Mouse (Mus musculus): ENCODE results near the gene Tent4a.
A peak's percentile ranks its signal among the peaks of the same experiment; 100 is the strongest.
"Not testable (repeated sequence)": the region's sequence is repeated elsewhere in the genome, so short reads cannot be mapped to it uniquely, and the experiment has no call there.

The Tent4a gene

DNA sequence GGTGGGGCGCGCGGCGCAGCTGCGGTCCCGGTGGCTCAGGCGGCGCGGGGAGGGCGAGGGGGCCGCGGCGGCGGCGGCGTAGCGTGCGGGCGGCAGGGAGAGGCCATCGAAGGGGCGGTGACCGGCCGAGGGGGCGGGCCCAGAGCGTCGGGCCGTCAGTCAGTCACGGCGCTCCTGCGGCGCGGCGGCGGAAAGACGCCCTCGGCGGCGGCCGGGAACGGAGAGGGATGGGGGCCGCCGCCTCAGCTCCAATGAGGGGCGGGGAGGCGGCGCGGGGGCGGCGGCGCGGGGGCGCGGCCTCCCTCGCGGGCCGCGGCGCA is at the start of gene Tent4a:
Gene Tent4a, minus strand, starts transcription at position 284 of the 320 bp plus-strand sequence.
- no peak for DNase-seq

GRCm38 (mm10) chr13:69583591-69583990 is 49.2 kb upstream of the Tent4a start:
- DNase-seq, result no peak

- DNase-seq, result no peak
These were observed 48.0 kb upstream of the Tent4a start for GRCm38 (mm10) chr13:69582411-69582810.

DNA sequence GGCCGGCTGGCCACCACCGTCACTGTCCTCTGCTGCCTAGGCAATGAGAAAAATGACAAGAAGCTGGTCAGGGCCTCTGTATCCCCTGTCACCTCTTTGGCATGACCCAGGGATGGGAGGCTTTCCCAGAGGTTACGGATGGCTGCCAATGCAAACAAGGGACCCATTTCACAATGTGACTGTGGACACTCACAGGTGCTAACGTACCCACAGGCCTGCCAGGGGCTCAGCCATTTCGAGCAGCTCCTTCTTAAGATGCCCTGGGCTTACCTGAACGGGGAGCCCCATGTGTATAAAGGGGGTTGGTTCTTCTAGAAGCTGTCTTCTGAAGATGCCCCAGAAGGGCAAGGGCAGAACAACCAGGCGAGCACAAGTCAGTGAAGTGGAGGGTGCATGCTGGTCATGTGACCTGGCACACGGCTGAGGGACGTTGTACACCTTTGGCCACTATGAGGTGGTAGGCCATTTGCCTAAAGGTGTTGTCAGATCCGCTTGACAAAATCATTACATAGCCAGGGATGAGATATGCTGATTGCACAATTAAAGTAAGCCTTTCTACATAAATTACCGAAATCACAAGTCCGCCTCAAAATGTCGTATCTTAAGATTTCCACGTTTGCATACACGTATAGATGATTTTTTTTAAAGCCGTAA is 42.9 kb upstream of the Tent4a start:
- DNase-seq, result no peak

GRCm38 (mm10) chr13:69576676-69577075 is 42.3 kb upstream of the Tent4a start:
- no peak for DNase-seq

- no peak for DNase-seq
These were observed 38.2 kb upstream of the Tent4a start for GRCm38 (mm10) chr13:69572594-69572993.

- DNase-seq, result no peak
These were observed 34.8 kb upstream of the Tent4a start for GRCm38 (mm10) chr13:69569201-69569600.

GRCm38 (mm10) chr13:69565401-69565800 is 31.0 kb upstream of the Tent4a start:
- DNase-seq, result not testable (repeated sequence)

DNA sequence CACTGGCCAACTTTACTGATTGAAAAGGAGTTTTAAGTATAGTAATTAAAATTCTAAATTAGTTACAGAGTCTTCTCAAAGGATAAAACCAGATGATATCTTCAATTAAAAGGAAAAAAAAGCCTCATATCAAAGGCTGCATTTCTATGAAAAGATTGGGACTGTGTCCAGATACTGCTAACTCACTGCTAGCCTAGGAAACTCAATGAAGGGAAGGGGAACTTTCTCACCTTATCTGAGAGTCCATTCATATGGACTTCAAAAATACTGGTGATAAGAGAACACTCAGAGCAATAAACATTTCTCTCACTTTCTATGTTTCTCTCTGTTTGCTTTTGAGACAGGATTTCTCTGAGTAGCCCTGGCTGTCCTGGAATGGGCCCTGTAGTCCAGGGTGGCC is 30.2 kb upstream of the Tent4a start:
- DNase-seq, result no peak

DNA sequence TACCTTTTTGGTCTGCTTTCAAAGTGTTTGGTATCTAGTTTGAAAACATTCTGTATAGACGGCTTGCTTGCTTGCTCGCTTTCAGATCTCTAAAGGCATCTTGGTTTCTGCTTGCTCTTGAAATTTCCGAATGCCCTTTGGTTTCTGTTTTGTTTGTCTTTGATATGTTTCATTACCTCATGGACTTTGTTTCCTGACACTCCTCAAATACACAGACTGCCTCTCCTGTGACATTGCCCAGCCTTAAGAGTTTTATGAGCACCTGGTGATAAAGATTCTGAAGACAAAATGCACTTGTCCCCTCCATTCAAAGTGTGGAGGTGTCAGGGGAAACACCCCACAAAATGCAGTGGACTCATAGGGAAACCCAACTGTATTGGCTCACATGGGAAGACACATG is 29.5 kb upstream of the Tent4a start:
- no peak for DNase-seq

- DNase-seq, result no peak
These were observed 28.5 kb upstream of the Tent4a start for GRCm38 (mm10) chr13:69562654-69563574.

- no peak for DNase-seq
These were observed 27.6 kb upstream of the Tent4a start for GRCm38 (mm10) chr13:69562004-69562403.

GRCm38 (mm10) chr13:69559291-69559961 is 25.0 kb upstream of the Tent4a start:
- no peak for DNase-seq

DNA sequence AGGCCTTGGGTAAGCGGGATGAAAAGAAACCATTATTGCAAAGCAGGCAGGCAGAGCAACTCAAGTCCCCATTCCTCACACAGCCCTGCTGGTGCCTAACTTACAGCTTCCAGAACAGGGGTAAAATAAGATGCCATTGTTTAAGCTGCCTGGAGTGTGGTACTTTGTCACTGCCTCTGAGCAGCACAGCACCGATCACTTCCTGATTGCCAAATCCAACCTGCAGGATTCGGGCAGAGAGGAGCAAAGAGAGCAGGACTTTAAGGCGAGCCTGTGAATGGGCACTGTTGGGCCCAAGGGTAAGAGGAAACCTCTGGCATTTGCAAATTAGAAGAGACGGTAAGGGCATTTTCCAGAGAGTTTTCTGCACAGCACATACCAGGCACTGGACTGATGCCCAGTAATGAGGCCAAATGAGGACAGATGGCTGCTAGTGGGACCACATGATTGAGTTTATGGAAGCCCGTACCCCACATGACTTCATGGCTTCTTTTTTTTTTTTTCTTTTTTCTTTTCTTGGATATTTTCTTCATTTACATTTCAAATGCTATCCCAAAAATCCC is 23.8 kb upstream of the Tent4a start:
- no peak for DNase-seq

- no peak for DNase-seq
These were observed 22.3 kb upstream of the Tent4a start for GRCm38 (mm10) chr13:69556728-69557127.

GRCm38 (mm10) chr13:69555957-69556482 is 21.6 kb upstream of the Tent4a start:
- no peak for DNase-seq

- DNase-seq, result no peak
These were observed 20.6 kb upstream of the Tent4a start for GRCm38 (mm10) chr13:69555045-69555444.

DNA sequence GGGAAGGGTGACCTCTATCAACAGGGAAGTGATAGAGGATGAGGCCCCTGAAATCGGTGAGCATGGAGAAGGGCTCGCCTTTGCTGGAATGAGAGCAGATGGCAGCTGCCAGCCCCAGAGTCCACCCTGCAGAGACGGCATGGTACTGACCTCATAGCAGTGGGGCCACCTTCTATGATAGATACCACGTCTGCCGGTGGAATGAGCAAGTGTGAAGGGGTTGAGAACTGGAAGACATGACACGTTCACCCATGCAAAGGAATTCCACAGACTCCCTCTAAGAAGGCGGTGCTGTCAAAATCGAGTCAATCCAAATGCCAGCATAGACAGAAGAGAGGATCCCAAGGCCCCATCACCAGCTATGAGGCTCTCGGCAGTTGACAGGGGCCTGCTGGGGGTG is 19.8 kb upstream of the Tent4a start:
- DNase-seq, result no peak

DNA sequence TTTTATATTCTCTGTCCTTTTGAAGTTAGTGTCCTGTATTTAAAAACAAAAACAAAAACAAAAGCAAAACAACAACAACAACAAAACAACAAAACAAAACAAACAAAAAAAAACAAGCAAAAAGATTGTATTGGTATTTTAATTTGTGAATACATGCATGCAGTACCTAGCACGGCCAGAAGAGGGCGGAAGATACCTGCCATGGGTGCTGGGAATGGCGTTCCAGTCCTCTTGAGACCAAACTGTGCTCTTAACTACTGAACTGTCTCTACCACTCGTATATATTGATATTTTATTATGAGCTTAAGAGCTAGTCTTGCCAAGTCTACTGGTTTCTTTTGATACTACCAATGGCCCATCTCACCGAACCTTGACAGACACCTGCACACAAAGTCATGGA is 18.6 kb upstream of the Tent4a start:
- peak; percentile 30 for DNase-seq

GRCm38 (mm10) chr13:69550831-69551230 is 16.4 kb upstream of the Tent4a start:
- DNase-seq, result no peak

- no peak for DNase-seq
These were observed 15.6 kb upstream of the Tent4a start for GRCm38 (mm10) chr13:69549980-69550379.

- no peak for DNase-seq
These were observed 13.2 kb upstream of the Tent4a start for GRCm38 (mm10) chr13:69547488-69548180.

- peak; percentile 69 for DNase-seq
These were observed 10.6 kb upstream of the Tent4a start for GRCm38 (mm10) chr13:69545019-69545418.

Measured in thymus, postnatal 25 days (tissue).